Comparison of ENCODE assay signal across 28 mouse cellular contexts in genomic region chr3:92578652-92579413, GRCm38 (mm10). TPM values are rescaled to one million over a fixed set of nuclear protein-coding genes. Genes with fewer than 3 reads are reported as not detected.
DNase-seq lines count a peak whose midpoint lies in the region; ATAC-seq and TF ChIP-seq lines count a peak whose summit lies in the region.
"Had no signal": no experiment of that assay in that cellular context is flagged by ENCODE, and none has a peak within 500 bp of the region (broad histone marks: within the 10 kb centered on the region; RNA-seq: fewer than 3 reads in every experiment).

No protein-coding gene starts in this region.

- H3K4me1 ChIP-seq in hindbrain, embryonic 11.5 days (replicated peaks; ENCODE audit: control insufficient read depth, insufficient read depth, low read length) = no peaks in the 10 kb centered on the region
- H3K4me1 ChIP-seq in hindbrain, embryonic 14.5 days (replicated peaks; ENCODE audit: control insufficient read depth, insufficient read depth, low read length) = no peaks in the 10 kb centered on the region
- no peaks in the 10 kb centered on the region for H3K4me1 ChIP-seq in intestine, postnatal 0 days (replicated peaks; ENCODE audit: control insufficient read depth, insufficient read depth, low read length)
- H3K4me1 ChIP-seq: embryonic facial prominence, embryonic 15.5 days; heart, embryonic 13.5 days had no signal

- H3K4me3 ChIP-seq in hindbrain, embryonic 11.5 days (ENCODE audit: low read depth, low read length) = no peak overlapping the region
- H3K4me3 ChIP-seq in hindbrain, embryonic 14.5 days (replicated peaks; ENCODE audit: low read length) = no peak overlapping the region
- no peak overlapping the region for H3K4me3 ChIP-seq in intestine, postnatal 0 days (ENCODE audit: low read depth, low read length)
- H3K4me3 ChIP-seq: embryonic facial prominence, embryonic 15.5 days; erythroblast, embryonic 14.5 days; forebrain, embryonic 10.5 days; heart, embryonic 13.5 days had no signal

- no peak overlapping the region for H3K4me2 ChIP-seq in hindbrain, embryonic 11.5 days (replicated peaks; ENCODE audit: low read depth, low read length)
- no peak overlapping the region for H3K4me2 ChIP-seq in hindbrain, embryonic 14.5 days (replicated peaks)
- no peak overlapping the region for H3K4me2 ChIP-seq in intestine, postnatal 0 days (replicated peaks; ENCODE audit: low read depth)
- H3K4me2 ChIP-seq: embryonic facial prominence, embryonic 15.5 days; heart, embryonic 13.5 days had no signal

- H3K27ac ChIP-seq in hindbrain, embryonic 11.5 days (ENCODE audit: low read depth, low read length) = no peak overlapping the region
- no peak overlapping the region for H3K27ac ChIP-seq in hindbrain, embryonic 14.5 days
- H3K27ac ChIP-seq in intestine, postnatal 0 days (ENCODE audit: low read depth, low read length) = peak overlapping the region; percentile 62
- H3K27ac ChIP-seq: embryonic facial prominence, embryonic 15.5 days; forebrain, embryonic 10.5 days; heart, embryonic 13.5 days had no signal

- no peaks in the 10 kb centered on the region for H3K27me3 ChIP-seq in hindbrain, embryonic 11.5 days (ENCODE audit: control insufficient read depth, insufficient read depth, low read length)
- H3K27me3 ChIP-seq in hindbrain, embryonic 14.5 days (ENCODE audit: control insufficient read depth, insufficient read depth, low read length) = no peaks in the 10 kb centered on the region
- no peaks in the 10 kb centered on the region for H3K27me3 ChIP-seq in intestine, postnatal 0 days (replicated peaks; ENCODE audit: control insufficient read depth, insufficient read depth, low read length)
- H3K27me3 ChIP-seq: embryonic facial prominence, embryonic 15.5 days; heart, embryonic 13.5 days had no signal

- no peak for TF ChIP-seq CTCF in intestine, postnatal 0 days (IDR thresholded peaks at IDR 0.05; ENCODE audit: low read depth)

- no peaks in the 10 kb centered on the region for H3K36me3 ChIP-seq in hindbrain, embryonic 11.5 days (ENCODE audit: control insufficient read depth, insufficient read depth, low read length)
- H3K36me3 ChIP-seq in hindbrain, embryonic 14.5 days (replicated peaks; ENCODE audit: control insufficient read depth, insufficient read depth) = no peaks in the 10 kb centered on the region
- H3K36me3 ChIP-seq in intestine, postnatal 0 days (ENCODE audit: control insufficient read depth, insufficient read depth) = no peaks in the 10 kb centered on the region
- H3K36me3 ChIP-seq: embryonic facial prominence, embryonic 15.5 days; forebrain, embryonic 10.5 days; heart, embryonic 13.5 days had no signal

- 86% methylated on average over 4 of the region's 4 CpGs for WGBS in hindbrain, embryonic 11.5 days
- WGBS in hindbrain, embryonic 14.5 days = 78% methylated on average over 4 of the region's 4 CpGs
- WGBS in intestine, postnatal 0 days = 27% methylated on average over 4 of the region's 4 CpGs

- no peak for DNase-seq in hindbrain, embryonic 11.5 days (ENCODE audit: low spot score)
- DNase-seq in hindbrain, embryonic 14.5 days (ENCODE audit: low spot score) = no peak
- DNase-seq in retina, postnatal 1 day = peak; percentile 17
- no peak for DNase-seq in retina, embryonic 14.5 days (ENCODE audit: low spot score)
- DNase-seq in gastrocnemius, adult 18-20 months (ENCODE audit: low spot score) = no peak
- DNase-seq in left cerebral cortex, adult 11 months (ENCODE audit: low spot score) = no peak
- DNase-seq: adrenal gland, postnatal 10 days; cerebellum, adult 11 months; cerebellum, adult 8-10 months; cerebellum, postnatal 14 days; embryo, embryonic 11 days; gastrocnemius, postnatal 36 days; heart, adult 11 months; heart, postnatal 14 days had no signal

- ATAC-seq in hindbrain, embryonic 11.5 days (ENCODE audit: low FRiP score) = 0 out of 2 replicates have a peak, but pooled peaks have one; percentile 30
- no peak for ATAC-seq in hindbrain, embryonic 14.5 days (ENCODE audit: low FRiP score)
- peak; percentile 79 for ATAC-seq in intestine, postnatal 0 days
- ATAC-seq: forebrain, embryonic 14.5 days had no signal

- no peaks in the 10 kb centered on the region for H3K9me3 ChIP-seq in hindbrain, embryonic 11.5 days (ENCODE audit: control insufficient read depth, low read length)
- H3K9me3 ChIP-seq in hindbrain, embryonic 14.5 days (ENCODE audit: control insufficient read depth, low read length) = no peaks in the 10 kb centered on the region
- H3K9me3 ChIP-seq in intestine, postnatal 0 days (ENCODE audit: control insufficient read depth) = no peaks in the 10 kb centered on the region
- H3K9me3 ChIP-seq: embryonic facial prominence, embryonic 15.5 days; forebrain, embryonic 10.5 days; heart, embryonic 13.5 days had no signal

- no peak overlapping the region for H3K9ac ChIP-seq in hindbrain, embryonic 11.5 days (ENCODE audit: low read depth, low read length)
- H3K9ac ChIP-seq in hindbrain, embryonic 14.5 days = no peak overlapping the region
- H3K9ac ChIP-seq in intestine, postnatal 0 days (ENCODE audit: low read depth, low read length) = no peak overlapping the region
- H3K9ac ChIP-seq: embryonic facial prominence, embryonic 15.5 days; heart, embryonic 13.5 days had no signal

RNA-seq across cellular contexts. Expression of gene Ivl, which starts 5.3 kb away (rescaled TPM):
- polyA plus RNA-seq in hindbrain, embryonic 11.5 days (2014; fragmentation: Nextera tagmentation; extraction: Ambion mirVana) = not detected in 2 replicates
- not detected in 2 replicates for polyA plus RNA-seq in hindbrain, embryonic 14.5 days (2014; fragmentation: Nextera tagmentation; extraction: Ambion mirVana)
- 0.47 and 0.80 TPM in 2 replicates for polyA plus RNA-seq in intestine, postnatal 0 days (2015; fragmentation: Nextera tagmentation; extraction: Ambion mirVana)
- total RNA-seq in gastrocnemius, adult 18-20 months (2021) = not detected
- total RNA-seq: adrenal gland, postnatal 10 days; adrenal gland, postnatal 4 days; common myeloid progenitor, adult 5-6 weeks; gastrocnemius, adult 8-10 months; gastrocnemius, postnatal 36 days; heart, postnatal 14 days; hematopoietic stem cell, adult 5-6 weeks; MEL had no signal
- polyA plus RNA-seq: brain, embryonic 14.5 days; erythroblast, embryonic 14.5 days; forebrain, embryonic 10.5 days; forebrain, embryonic 14.5 days; heart, embryonic 13.5 days had no signal

RNA-seq across cellular contexts. Expression of gene Smcp, which starts 10.0 kb away (rescaled TPM):
- not detected in 2 replicates for polyA plus RNA-seq in hindbrain, embryonic 11.5 days (2014; fragmentation: Nextera tagmentation; extraction: Ambion mirVana)
- polyA plus RNA-seq in hindbrain, embryonic 14.5 days (2014; fragmentation: Nextera tagmentation; extraction: Ambion mirVana) = not detected in 2 replicates
- 96.4 and 137 TPM in 2 replicates for polyA plus RNA-seq in intestine, postnatal 0 days (2015; fragmentation: Nextera tagmentation; extraction: Ambion mirVana)
- total RNA-seq in gastrocnemius, adult 18-20 months (2021) = not detected
- total RNA-seq: adrenal gland, postnatal 10 days; adrenal gland, postnatal 4 days; common myeloid progenitor, adult 5-6 weeks; gastrocnemius, adult 8-10 months; gastrocnemius, postnatal 36 days; heart, postnatal 14 days; hematopoietic stem cell, adult 5-6 weeks; MEL had no signal
- polyA plus RNA-seq: brain, embryonic 14.5 days; C2C12; embryonic facial prominence, embryonic 11.5 days; embryonic facial prominence, embryonic 15.5 days; erythroblast, embryonic 14.5 days; forebrain, embryonic 10.5 days; forebrain, embryonic 14.5 days; heart, embryonic 13.5 days had no signal

RNA-seq across cellular contexts. Expression of gene 2210017I01Rik, which starts 28.5 kb away (rescaled TPM):
- not detected in 2 replicates for polyA plus RNA-seq in hindbrain, embryonic 11.5 days (2014; fragmentation: Nextera tagmentation; extraction: Ambion mirVana)
- not detected in 2 replicates for polyA plus RNA-seq in hindbrain, embryonic 14.5 days (2014; fragmentation: Nextera tagmentation; extraction: Ambion mirVana)
- polyA plus RNA-seq in intestine, postnatal 0 days (2015; fragmentation: Nextera tagmentation; extraction: Ambion mirVana) = 0.18 and 0.34 TPM in 2 replicates
- not detected for total RNA-seq in gastrocnemius, adult 18-20 months (2021)
- total RNA-seq: adrenal gland, postnatal 10 days; adrenal gland, postnatal 4 days; common myeloid progenitor, adult 5-6 weeks; gastrocnemius, adult 8-10 months; gastrocnemius, postnatal 36 days; heart, postnatal 14 days; hematopoietic stem cell, adult 5-6 weeks; MEL had no signal
- polyA plus RNA-seq: brain, embryonic 14.5 days; C2C12; embryonic facial prominence, embryonic 11.5 days; erythroblast, embryonic 14.5 days; forebrain, embryonic 10.5 days; forebrain, embryonic 14.5 days; heart, embryonic 13.5 days had no signal

RNA-seq across cellular contexts. Expression of gene Lce6a, which starts 42.6 kb away (rescaled TPM):
- polyA plus RNA-seq in hindbrain, embryonic 11.5 days (2014; fragmentation: Nextera tagmentation; extraction: Ambion mirVana) = not detected in 2 replicates
- polyA plus RNA-seq in hindbrain, embryonic 14.5 days (2014; fragmentation: Nextera tagmentation; extraction: Ambion mirVana) = not detected in 2 replicates
- 1.8 and 2.1 TPM in 2 replicates for polyA plus RNA-seq in intestine, postnatal 0 days (2015; fragmentation: Nextera tagmentation; extraction: Ambion mirVana)
- not detected for total RNA-seq in gastrocnemius, adult 18-20 months (2021)
- total RNA-seq: adrenal gland, postnatal 10 days; adrenal gland, postnatal 4 days; common myeloid progenitor, adult 5-6 weeks; gastrocnemius, adult 8-10 months; gastrocnemius, postnatal 36 days; heart, postnatal 14 days; hematopoietic stem cell, adult 5-6 weeks; MEL had no signal
- polyA plus RNA-seq: brain, embryonic 14.5 days; C2C12; embryonic facial prominence, embryonic 11.5 days; erythroblast, embryonic 14.5 days; forebrain, embryonic 10.5 days; forebrain, embryonic 14.5 days; heart, embryonic 13.5 days had no signal

RNA-seq across cellular contexts. Expression of gene 2310046K23Rik, which starts 44.5 kb away (rescaled TPM):
- polyA plus RNA-seq in hindbrain, embryonic 11.5 days (2014; fragmentation: Nextera tagmentation; extraction: Ambion mirVana) = not detected in 2 replicates
- polyA plus RNA-seq in hindbrain, embryonic 14.5 days (2014; fragmentation: Nextera tagmentation; extraction: Ambion mirVana) = not detected in 2 replicates
- polyA plus RNA-seq in intestine, postnatal 0 days (2015; fragmentation: Nextera tagmentation; extraction: Ambion mirVana) = not detected in 2 replicates
- not detected for total RNA-seq in gastrocnemius, adult 18-20 months (2021)
- total RNA-seq: adrenal gland, postnatal 10 days; adrenal gland, postnatal 4 days; common myeloid progenitor, adult 5-6 weeks; gastrocnemius, adult 8-10 months; gastrocnemius, postnatal 36 days; heart, postnatal 14 days; hematopoietic stem cell, adult 5-6 weeks; MEL had no signal
- polyA plus RNA-seq: brain, embryonic 14.5 days; C2C12; embryonic facial prominence, embryonic 11.5 days; erythroblast, embryonic 14.5 days; forebrain, embryonic 10.5 days; forebrain, embryonic 14.5 days; heart, embryonic 13.5 days had no signal

Comparison
In these comparisons a context has a peak if more than half of its experiments do, and no peak if none do; other contexts are left out.
1. RNA of gene Smcp, which starts 10.0 kb away (polyA plus RNA-seq): 96.4 to 137 TPM in intestine, postnatal 0 days; not detected in hindbrain, embryonic 11.5 days and not detected in hindbrain, embryonic 14.5 days; every median in the first group is over 10 times any median in the second.